Mouse (Mus musculus) bone marrow, adult 2 months (tissue): Measurements from ENCODE around the gene Des. TPM values are rescaled to one million over a fixed set of nuclear protein-coding genes. Genes with fewer than 3 reads are reported as not detected.

Experiments
- H3K27ac ChIP-seq: fragments of 200-500 bp; 2 replicates; pipeline ENCODE4 v1.5.1; 2012; ENCODE audit warnings: low read depth, mild to moderate bottlenecking, control low read depth, inconsistent platforms, low read length; ENCODE audit not compliant: control insufficient read depth, poor library complexity, insufficient read depth
- H3K4me1 ChIP-seq: fragments of 200-500 bp; 2 replicates; pipeline ENCODE4 v1.6.1; 2011; ENCODE audit warnings: low read length; ENCODE audit not compliant: control insufficient read depth, insufficient read depth
- H3K4me3 ChIP-seq: fragments of 200-500 bp; replicated peaks from 2 replicates; pipeline ENCODE3; 2011; ENCODE audit warnings: mild to moderate bottlenecking, low read depth, low read length, control low read depth; ENCODE audit not compliant: control insufficient read depth
- CTCF ChIP-seq: fragments of 200-500 bp; IDR thresholded peaks from 2 replicates; pipeline ENCODE4 v1.5.1; 2011; ENCODE audit warnings: low read length, control low read depth; ENCODE audit not compliant: control insufficient read depth, insufficient read depth
- POLR2A ChIP-seq: fragments of 200-500 bp; IDR thresholded peaks from 2 replicates; pipeline ENCODE4 v1.6.1; 2011; ENCODE audit warnings: low read depth, mild to moderate bottlenecking, control low read depth, low read length, borderline replicate concordance; ENCODE audit not compliant: control insufficient read depth
- WGBS: fragments of 180-500 bp; shearing (Covaris S2); methylation state at CpG from one replicate; pipeline ENCODE4 v1.1.7; 2018; 5-methylcytosine and 5-hydroxymethylcytosine counted together
- polyA plus RNA-seq: library from polyadenylated mRNA; stranded (reverse); fragments of >200 nt; gene quantifications from 2 replicates; pipeline ENCODE4 v1.2.4, GENCODE M21; 2011; ENCODE audit warnings: low replicate concordance; ENCODE audit not compliant: missing spikeins, insufficient read depth, insufficient read length

Gene Des
- polyA plus RNA-seq, 1 experiment = 8.8 TPM

DNA sequence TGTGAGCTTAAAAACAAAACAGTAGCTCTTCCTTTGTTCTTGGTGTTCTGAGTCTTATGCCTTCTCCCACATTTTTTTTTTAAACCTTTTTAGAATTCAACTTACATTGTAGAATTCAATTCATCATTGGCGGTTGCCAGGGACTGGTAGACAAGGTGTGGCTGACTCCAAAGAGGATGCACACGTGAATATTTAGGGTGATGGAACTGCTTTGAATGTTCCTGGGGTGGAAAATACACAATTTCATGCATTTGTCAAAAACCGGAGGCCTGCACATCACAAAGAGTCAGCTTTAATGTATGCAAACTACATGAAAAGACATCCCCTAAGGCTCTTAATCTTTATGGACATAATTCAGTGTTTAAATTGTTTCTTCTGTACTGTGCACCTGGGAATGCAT, 13.1 kb downstream of the Des start:
- H3K4me3 ChIP-seq = no peak overlapping the region
- no peak overlapping the region for H3K27ac ChIP-seq
- 73% methylated on average over 3 of the region's 3 CpGs for WGBS
- no peak for TF ChIP-seq POLR2A
- no peak for TF ChIP-seq CTCF
- H3K4me1 ChIP-seq = no peaks in the 10 kb centered on the region

DNA sequence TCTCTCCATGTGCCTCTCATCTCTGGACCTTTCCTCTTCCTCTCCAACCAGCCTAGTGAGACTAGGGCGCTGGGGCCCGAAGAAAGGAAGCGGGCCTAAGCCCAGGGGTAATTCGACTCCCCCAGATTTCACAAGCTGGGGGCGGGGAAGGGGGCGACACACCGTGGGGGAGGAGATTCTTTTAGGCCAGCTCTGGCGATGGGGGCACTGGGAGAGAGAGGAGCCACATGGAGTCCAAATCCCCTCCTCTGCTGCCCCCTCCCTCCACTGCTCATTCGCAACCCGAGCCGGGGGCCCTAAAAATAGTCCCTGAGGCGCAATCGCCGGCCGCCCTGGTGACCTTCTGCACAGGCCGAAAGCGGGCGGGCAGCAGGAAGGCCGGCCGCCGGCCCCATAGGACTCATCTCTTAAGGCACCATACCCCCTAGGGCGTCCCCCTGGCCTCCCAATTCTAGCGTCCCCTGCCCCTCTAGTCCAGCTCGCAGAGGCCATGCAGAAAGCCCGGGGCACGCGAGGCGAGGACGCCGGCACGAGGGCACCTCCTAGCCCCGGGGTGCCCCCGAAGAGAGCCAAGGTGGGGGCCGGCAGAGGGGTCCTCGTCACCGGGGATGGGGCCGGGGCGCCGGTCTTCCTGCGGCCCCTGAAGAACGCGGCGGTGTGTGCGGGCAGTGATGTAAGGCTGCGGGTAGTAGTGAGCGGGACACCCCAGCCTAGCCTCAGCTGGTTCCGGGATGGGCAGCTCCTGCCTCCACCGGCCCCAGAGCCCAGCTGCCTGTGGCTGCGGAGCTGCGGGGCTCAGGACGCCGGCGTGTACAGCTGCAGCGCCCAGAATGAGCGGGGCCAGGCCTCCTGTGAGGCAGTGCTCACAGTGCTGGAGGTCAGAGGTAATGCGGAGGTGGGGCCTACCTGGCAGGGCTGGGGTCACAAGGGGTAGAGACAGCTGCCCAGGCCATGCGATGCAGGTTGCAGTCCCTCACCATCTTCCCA, 15.1 kb downstream of the Des start, which contains the start of gene Speg:
Speg (plus strand) TSS at position 348 of the 987 bp plus-strand sequence.
- H3K27ac ChIP-seq = no peak within 1 kb of the TSS; the same call in 1 of the 2 replicates
- no peak for TF ChIP-seq CTCF
- TF ChIP-seq POLR2A = no peak
- WGBS = 15% methylated on average over 57 of the region's 57 CpGs
- no peak within 1 kb of the TSS for H3K4me3 ChIP-seq
- no peaks in the 10 kb centered on the region for H3K4me1 ChIP-seq

DNA sequence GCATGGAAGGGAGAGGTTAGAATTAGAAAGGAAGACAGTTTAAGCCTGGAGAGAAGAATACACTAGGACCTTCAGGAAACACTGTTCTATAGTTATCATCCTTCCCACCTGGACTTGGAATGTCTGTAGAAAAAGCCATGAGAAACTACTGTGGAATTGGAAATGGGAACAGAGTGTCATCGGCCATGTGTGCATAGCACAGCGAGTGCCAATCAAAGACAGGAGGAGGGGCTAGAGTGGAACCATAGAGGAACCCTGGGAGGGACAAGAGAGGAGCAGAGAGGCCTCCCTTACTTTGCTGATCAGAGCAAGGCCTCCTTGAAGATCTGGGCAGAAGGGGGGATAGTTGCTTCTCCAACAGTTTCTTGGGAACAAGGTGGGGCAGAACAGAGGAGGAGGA, 19.1 kb downstream of the Des start:
- H3K4me1 ChIP-seq = no peaks in the 10 kb centered on the region
- no peak overlapping the region for H3K4me3 ChIP-seq
- TF ChIP-seq CTCF (no peak), POLR2A (no peak)
- WGBS = 51% methylated on average over 2 of the region's 2 CpGs
- H3K27ac ChIP-seq = no peak overlapping the region

DNA sequence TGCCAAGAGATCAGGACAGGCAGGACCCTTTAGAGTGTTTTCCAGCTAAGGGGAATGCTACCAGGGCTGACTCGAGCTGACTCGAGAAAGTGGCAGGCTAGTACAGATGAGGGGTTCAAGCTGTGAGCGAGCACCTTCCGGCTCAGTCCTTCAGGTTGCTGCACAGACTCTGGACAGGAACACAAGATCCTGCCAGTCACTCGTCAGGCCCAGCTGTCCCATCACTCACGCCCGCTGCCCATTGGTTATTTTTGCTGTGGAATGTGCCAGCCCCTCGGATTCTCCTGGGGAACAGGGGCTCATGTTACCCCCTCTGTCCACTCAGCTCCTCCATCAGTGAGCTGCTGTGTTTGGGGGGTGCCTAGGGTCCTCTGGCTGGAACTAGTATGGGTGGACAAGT, 19.8 kb downstream of the Des start:
- TF ChIP-seq POLR2A (no peak), CTCF (no peak)
- WGBS = 76% methylated on average over 8 of the region's 8 CpGs
- H3K4me3 ChIP-seq = no peak overlapping the region
- H3K27ac ChIP-seq = no peak overlapping the region
- H3K4me1 ChIP-seq = no peaks in the 10 kb centered on the region

DNA sequence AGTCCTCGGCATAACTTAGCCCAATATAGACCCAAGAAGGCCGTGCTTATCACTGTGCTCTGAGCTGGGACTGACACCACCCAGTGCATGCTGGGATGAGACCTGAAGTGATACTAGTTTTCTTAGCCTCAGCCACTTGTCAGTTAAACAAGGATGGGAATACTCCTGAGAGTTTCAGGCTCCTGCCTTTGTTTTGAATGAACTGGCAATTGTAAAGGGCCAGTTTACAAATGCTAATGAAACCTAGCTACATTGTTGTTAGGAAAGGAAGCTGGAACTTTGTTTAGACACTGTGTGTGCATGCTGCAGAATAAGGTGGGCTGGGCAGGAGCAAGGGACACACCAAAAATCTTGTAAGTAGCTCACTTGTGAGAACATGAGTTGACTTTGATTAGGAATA, 20.8 kb downstream of the Des start:
- Histone ChIP-seq H3K27ac (no peak overlapping the region), H3K4me3 (no peak overlapping the region), H3K4me1 (no peaks in the 10 kb centered on the region)
- TF ChIP-seq CTCF = no peak
- no peak for TF ChIP-seq POLR2A
- 59% methylated on average over 2 of the region's 2 CpGs for WGBS

DNA sequence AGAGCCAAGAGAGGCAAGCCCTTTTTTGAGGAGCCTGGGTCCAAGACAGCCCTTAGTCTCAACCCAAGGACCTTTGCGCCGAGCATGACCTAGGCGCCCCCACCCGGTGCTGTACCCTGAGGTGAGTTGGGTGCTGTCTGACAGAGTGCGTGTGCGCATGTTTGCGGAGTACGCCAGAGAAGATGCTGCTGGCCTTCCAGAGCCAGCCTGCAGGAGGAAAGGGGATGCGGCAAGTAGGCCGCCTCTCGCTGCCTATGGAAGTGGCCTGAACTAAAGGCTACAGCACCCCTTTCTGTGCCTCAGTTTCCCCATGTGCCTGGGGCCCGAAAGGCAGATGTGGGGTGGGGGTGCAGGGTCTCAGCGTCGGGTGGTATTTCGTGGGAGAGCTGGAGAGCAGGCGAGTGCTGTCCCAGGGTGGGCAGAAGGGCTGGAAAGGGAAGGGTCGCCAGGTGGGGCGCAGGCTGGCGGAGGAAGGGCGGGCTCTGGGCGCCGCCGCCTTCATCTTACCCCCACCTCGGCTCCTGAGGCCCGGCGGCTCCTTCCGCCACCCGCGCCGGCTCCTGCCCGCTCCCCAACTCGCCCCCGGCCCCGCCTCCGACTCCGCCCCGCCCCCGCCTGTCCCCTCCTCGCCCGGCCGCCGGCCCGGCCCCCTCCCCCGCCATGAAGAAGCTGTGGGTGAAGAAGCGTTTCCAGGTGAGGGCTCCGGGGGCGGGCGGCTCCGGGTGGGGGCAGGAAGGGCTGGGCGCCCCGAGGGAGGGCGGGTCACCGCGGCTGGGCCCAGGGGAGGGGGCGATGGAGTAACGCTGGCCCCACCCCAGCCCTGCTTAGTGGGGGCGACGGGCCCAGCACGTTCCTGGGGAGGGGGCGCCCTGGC, 21.6 kb downstream of the Des start:
- TF ChIP-seq CTCF (no peak), POLR2A (no peak)
- Histone ChIP-seq H3K4me1 (no peaks in the 10 kb centered on the region), H3K27ac (no peak overlapping the region), H3K4me3 (no peak overlapping the region)
- WGBS = 17% methylated on average over 39 of the region's 60 CpGs

DNA sequence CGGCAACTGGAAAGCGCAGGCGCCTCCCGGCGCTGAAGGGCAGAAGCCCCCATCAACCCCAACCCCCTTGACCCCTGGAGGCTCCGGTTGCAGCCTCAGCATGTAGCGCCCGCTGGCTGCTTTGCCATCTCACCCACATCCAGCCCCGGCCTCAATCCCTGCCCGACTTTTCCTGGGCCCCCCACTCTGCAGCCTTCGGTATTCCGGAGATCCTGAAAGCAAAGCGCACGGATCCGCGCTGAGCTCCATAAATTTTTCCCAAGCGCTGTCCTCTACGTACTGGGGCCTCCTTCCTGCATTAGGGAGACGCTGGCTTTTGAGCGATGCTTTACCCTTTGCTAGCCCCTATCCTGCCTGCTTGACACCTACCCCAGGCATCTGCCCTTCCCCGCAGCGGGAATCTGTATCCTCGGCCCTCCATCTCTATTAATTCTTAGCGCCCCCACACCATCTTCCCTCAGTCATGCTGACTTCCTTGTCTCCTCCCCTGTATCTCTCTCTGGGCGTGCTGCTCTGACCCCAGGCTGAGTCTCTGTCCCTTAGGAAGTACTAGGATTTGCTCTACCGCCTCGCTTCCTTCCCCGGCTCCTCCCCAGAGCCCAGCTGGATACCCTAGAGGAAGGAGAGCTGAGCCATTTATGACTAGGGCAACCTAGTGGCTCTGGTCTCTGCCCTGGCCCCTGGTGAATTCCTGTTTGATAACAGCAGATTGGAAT, 22.4 kb downstream of the Des start:
- WGBS = 4% methylated on average over 28 of the region's 28 CpGs
- TF ChIP-seq POLR2A (no peak), CTCF (no peak)
- no peaks in the 10 kb centered on the region for H3K4me1 ChIP-seq
- no peak overlapping the region for H3K27ac ChIP-seq
- no peak overlapping the region for H3K4me3 ChIP-seq
